ENCODE assay signal across 10 mouse cellular contexts in the genomic region with DNA sequence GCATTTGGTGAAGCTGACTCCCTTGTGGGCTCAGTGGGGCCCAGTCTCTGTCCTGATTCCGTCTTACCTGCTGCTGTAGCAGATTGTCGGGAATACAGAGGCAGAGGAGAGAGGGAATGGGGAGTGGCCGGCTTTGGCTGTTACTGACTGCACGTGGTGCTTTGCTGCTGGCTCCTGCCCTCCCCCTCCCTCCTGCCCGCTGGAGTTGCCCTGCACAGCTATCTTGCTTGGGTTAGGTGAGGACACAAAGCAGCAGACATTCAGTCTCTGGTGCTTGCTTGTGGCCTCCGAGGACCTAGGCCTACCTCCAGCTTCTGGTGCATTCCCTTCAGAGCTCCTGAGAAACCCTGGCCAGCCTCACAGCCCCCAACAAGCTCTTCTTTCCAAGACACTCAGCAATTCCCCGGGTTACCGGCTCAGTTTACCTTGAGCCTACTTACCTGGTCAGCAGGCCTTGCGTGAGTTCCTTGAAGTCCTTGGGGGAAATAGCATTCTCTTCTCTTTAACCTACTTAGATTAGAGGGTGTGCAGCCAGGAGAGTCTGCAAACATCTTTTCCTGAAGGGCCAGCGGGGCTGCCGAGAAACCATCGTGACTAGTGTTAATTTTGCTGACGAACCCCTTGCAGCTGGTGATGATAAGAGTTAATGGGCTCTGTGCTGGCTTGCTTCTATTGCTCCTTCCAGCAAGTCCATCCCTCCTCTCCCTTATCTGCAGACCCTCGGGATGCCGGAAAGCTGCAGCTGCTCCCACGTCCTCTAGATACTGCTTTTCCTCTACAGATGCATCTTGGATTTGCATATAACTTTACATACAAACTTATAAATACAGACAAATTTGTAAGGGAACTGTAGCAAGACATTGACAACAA.
A peak's percentile ranks its signal among the peaks of the same experiment; 100 is the strongest.
DNase-seq lines count a peak whose midpoint lies in the region; ATAC-seq and TF ChIP-seq lines count a peak whose summit lies in the region.
"Had no signal": no experiment of that assay in that cellular context is flagged by ENCODE, and none has a peak within 500 bp of the region (broad histone marks: within the 10 kb centered on the region; RNA-seq: fewer than 3 reads in every experiment).

No protein-coding gene starts in this region.

- no peak overlapping the region for H3K27ac ChIP-seq in cerebellum, adult 2 months (ENCODE audit: insufficient read depth, low read length)
- H3K27ac ChIP-seq: embryonic facial prominence, embryonic 12.5 days; macrophage had no signal

- H3K27me3 ChIP-seq in cerebellum, adult 2 months (ENCODE audit: control insufficient read depth, insufficient read depth, low read length) = no peaks in the 10 kb centered on the region
- H3K27me3 ChIP-seq: embryonic facial prominence, embryonic 12.5 days had no signal

- 68% methylated on average over 16 of the region's 16 CpGs for WGBS in cerebellum, adult 2 months

- no peaks in the 10 kb centered on the region for H3K4me1 ChIP-seq in cerebellum, adult 2 months (ENCODE audit: control insufficient read depth, insufficient read depth, low read length)

- TF ChIP-seq POLR2A in cerebellum, adult 2 months (IDR thresholded peaks at IDR 0.05; ENCODE audit: borderline replicate concordance, insufficient read depth, low read length) = no peak

- peak; percentile 18 for DNase-seq in embryo, embryonic 11 days
- DNase-seq in embryo, embryonic 10.5 days (ENCODE audit: low spot score) = no peak
- DNase-seq in kidney, adult 9 months = peak; percentile 70
- DNase-seq in thymus, postnatal 14 days = no peak
- DNase-seq in frontal cortex, postnatal 25 days (ENCODE audit: low spot score in 2 of 2) = no peak
- no peak for DNase-seq in cerebellum, adult 2 months

- no peak overlapping the region for H3K4me3 ChIP-seq in cerebellum, adult 2 months (replicated peaks; ENCODE audit: insufficient read depth, low read depth, low read length)
- H3K4me3 ChIP-seq: embryonic facial prominence, embryonic 12.5 days had no signal

- peak; percentile 69 for ATAC-seq in erythroblast, adult 5-6 weeks (replicated peaks; ENCODE audit: low FRiP score, poor library complexity, severe bottlenecking)
- peak; percentile 81 for ATAC-seq in megakaryocyte progenitor cell, adult 5-6 weeks (replicated peaks; ENCODE audit: poor library complexity)

- TF ChIP-seq CTCF in cerebellum, adult 2 months (IDR thresholded peaks at IDR 0.05; ENCODE audit: borderline replicate concordance, insufficient read depth, low read depth, low read length) = no peak

Comparison
In these comparisons a context has a peak if more than half of its experiments do, and no peak if none do; other contexts are left out.
1. DNase-seq: peak in embryo, embryonic 11 days (single experiment) and kidney, adult 9 months (single experiment); none in embryo, embryonic 10.5 days (single experiment), thymus, postnatal 14 days (single experiment), frontal cortex, postnatal 25 days (0 of 2) and cerebellum, adult 2 months (0 of 2).